Mouse (Mus musculus): Measurements from ENCODE around the gene Tent5b. TPM values are rescaled to one million over a fixed set of nuclear protein-coding genes. Genes with fewer than 3 reads are reported as not detected.

The Tent5b gene
- polyA plus RNA-seq, 1 experiment from 2014 or later: 0.45 TPM

GRCm38 (mm10) chr4:133536652-133537051, 56.7 kb downstream of the Tent5b start:
- Histone ChIP-seq H3K36me3 (ENCODE audit: control insufficient read depth, insufficient read depth, low read length) (peaks cover 70% of the 10 kb centered on the region), H3K4me1 (ENCODE audit: control insufficient read depth, insufficient read depth, low read length) (no peaks in the 10 kb centered on the region), H3K9me3 (ENCODE audit: control insufficient read depth, low read depth, low read length) (no peaks in the 10 kb centered on the region), H3K9ac (replicated peaks; ENCODE audit: low read depth, low read length) (no peak overlapping the region), H3K27me3 (ENCODE audit: control insufficient read depth, insufficient read depth, low read length) (no peaks in the 10 kb centered on the region), H3K4me2 (replicated peaks; ENCODE audit: low read depth, low read length) (no peak overlapping the region), H3K4me3 (ENCODE audit: low read depth, low read length) (no peak overlapping the region), H3K27ac (ENCODE audit: low read length) (no peak overlapping the region)
- ATAC-seq (ENCODE audit: insufficient number of reproducible peaks, insufficient read depth, low FRiP score, low read depth): no peak
- 83% methylated on average over 5 of the region's 5 CpGs for WGBS

Other genes starting within 250 kb of the Tent5b start
- gene Map3k6, start 239.3 kb upstream of the Tent5b start, polyA plus RNA-seq (2014; fragmentation: Nextera tagmentation; extraction: Ambion mirVana): 3.1 and 3.4 TPM in 2 replicates
- 9.3 and 10.3 TPM in 2 replicates for gene Sytl1, start 217.0 kb upstream of the Tent5b start, polyA plus RNA-seq (2014; fragmentation: Nextera tagmentation; extraction: Ambion mirVana)
- 88.1 and 88.6 TPM in 2 replicates for gene Tmem222, start 202.3 kb upstream of the Tent5b start, polyA plus RNA-seq (2014; fragmentation: Nextera tagmentation; extraction: Ambion mirVana)
- 18.5 and 19.9 TPM in 2 replicates for gene Wdtc1, start 126.7 kb upstream of the Tent5b start, polyA plus RNA-seq (2014; fragmentation: Nextera tagmentation; extraction: Ambion mirVana)
- 9.8 and 10.6 TPM in 2 replicates for gene Slc9a1, start 110.4 kb upstream of the Tent5b start, polyA plus RNA-seq (2014; fragmentation: Nextera tagmentation; extraction: Ambion mirVana)
- gene Trnp1, start 18.4 kb downstream of the Tent5b start, polyA plus RNA-seq (2014; fragmentation: Nextera tagmentation; extraction: Ambion mirVana): 2.5 and 3.6 TPM in 2 replicates
- gene Kdf1, start 38.8 kb downstream of the Tent5b start, polyA plus RNA-seq (2014; fragmentation: Nextera tagmentation; extraction: Ambion mirVana): 30.1 and 31.6 TPM in 2 replicates
- 192 and 206 TPM in 2 replicates for gene Nudc, start 65.9 kb downstream of the Tent5b start, polyA plus RNA-seq (2014; fragmentation: Nextera tagmentation; extraction: Ambion mirVana)
- gene Nr0b2, start 73.2 kb downstream of the Tent5b start, polyA plus RNA-seq (2014; fragmentation: Nextera tagmentation; extraction: Ambion mirVana): 3.3 and 4.1 TPM in 2 replicates
- 5.5 TPM in 2 replicates for gene Gpatch3, start 94.6 kb downstream of the Tent5b start, polyA plus RNA-seq (2014; fragmentation: Nextera tagmentation; extraction: Ambion mirVana)
- 17.7 and 18.9 TPM in 2 replicates for gene Gpn2, start 104.2 kb downstream of the Tent5b start, polyA plus RNA-seq (2014; fragmentation: Nextera tagmentation; extraction: Ambion mirVana)
- gene Sfn, start 122.0 kb downstream of the Tent5b start, polyA plus RNA-seq (2014; fragmentation: Nextera tagmentation; extraction: Ambion mirVana): 158 and 163 TPM in 2 replicates
- gene Zdhhc18, start 170.0 kb downstream of the Tent5b start, polyA plus RNA-seq (2014; fragmentation: Nextera tagmentation; extraction: Ambion mirVana): 2.7 and 3.2 TPM in 2 replicates
- 15.6 and 18.9 TPM in 2 replicates for gene Pigv, start 192.5 kb downstream of the Tent5b start, polyA plus RNA-seq (2014; fragmentation: Nextera tagmentation; extraction: Ambion mirVana)

Measured in stomach, embryonic 14.5 days (tissue).